Mouse (Mus musculus): ENCODE data around the gene Rfng. TPM values are rescaled to one million over a fixed set of nuclear protein-coding genes. Genes with fewer than 3 reads are reported as not detected.

Gene Rfng
- total and polyA plus RNA-seq, 3 experiments, result 4.1 to 67.6 (median 18.4) TPM

- DNase-seq (ENCODE audit: low spot score) (peak; percentile 74), ATAC-seq (ENCODE audit: extremely low read depth, insufficient number of reproducible peaks, low FRiP score, poor library complexity, severe bottlenecking) (peak; percentile 48; the same call in 1 of the 2 replicates)
- Histone ChIP-seq H3K27me3 (ENCODE audit: insufficient read depth, low read length) (0 out of 2 replicates have a peak, but pooled peaks cover 4% of the 10 kb centered on the region), H3K9me3 (replicated peaks) (no peaks in the 10 kb centered on the region), H3K4me1 (ENCODE audit: insufficient read depth, low read depth, low read length) (peaks cover 25% of the 10 kb centered on the region), H3K36me3 (replicated peaks) (peaks cover 11% of the 10 kb centered on the region), H3K4me3 (ENCODE audit: low read depth, low read length) (no peak overlapping the region)
- TF ChIP-seq POLR2AphosphoS5 (IDR thresholded peaks at IDR 0.05; ENCODE audit: insufficient replicate concordance, low read depth, low read length) (no peak), GATA2 (IDR thresholded peaks at IDR 0.05; ENCODE audit: borderline replicate concordance, low read depth, low read length) (no peak), TAL1 (conservative IDR thresholded peaks at IDR 0.05; ENCODE audit: low read depth, low read length) (no peak), GATA1 (IDR thresholded peaks at IDR 0.05; ENCODE audit: borderline replicate concordance, low read length) (no peak), CTCF (IDR thresholded peaks at IDR 0.05; ENCODE audit: low read depth, low read length) (peak; percentile 71)
These were observed 16.3 kb upstream of the Rfng start for GRCm38 (mm10) chr11:120800061-120800904.

DNA sequence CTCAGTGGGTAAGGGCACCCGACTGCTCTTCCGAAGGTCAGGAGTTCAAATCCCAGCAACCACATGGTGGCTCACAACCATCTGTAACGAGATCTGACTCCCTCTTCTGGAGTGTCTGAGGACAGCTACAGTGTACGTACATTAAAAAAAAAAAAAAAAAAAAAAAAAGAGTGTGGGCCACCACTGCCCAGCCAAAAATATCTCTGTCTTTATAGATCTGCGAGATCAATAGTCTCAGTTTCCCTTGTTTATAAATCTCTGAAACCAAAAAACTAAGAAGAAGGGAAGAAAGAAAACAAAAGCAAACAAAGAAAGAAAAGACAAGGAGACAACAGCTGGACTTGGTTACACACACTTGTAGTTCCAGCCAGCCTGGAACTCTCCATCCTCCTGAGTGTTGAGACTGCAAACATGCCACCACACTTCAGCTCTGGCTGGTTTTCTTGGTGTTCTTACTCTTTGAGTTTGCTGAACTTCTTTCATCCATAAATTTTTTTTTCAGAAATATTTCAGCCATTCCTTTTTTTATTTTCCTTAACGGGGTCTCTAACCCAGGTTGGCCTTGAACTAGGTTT, 15.4 kb upstream of the Rfng start:
- TF ChIP-seq TAL1 (conservative IDR thresholded peaks at IDR 0.05; ENCODE audit: low read depth, low read length) (no peak), POLR2AphosphoS5 (IDR thresholded peaks at IDR 0.05; ENCODE audit: insufficient replicate concordance, low read depth, low read length) (no peak), GATA2 (IDR thresholded peaks at IDR 0.05; ENCODE audit: borderline replicate concordance, low read depth, low read length) (no peak), CTCF (IDR thresholded peaks at IDR 0.05; ENCODE audit: low read depth, low read length) (no peak)
- Histone ChIP-seq H3K4me3 (ENCODE audit: low read depth, low read length) (no peak overlapping the region), H3K27me3 (ENCODE audit: insufficient read depth, low read length) (0 out of 2 replicates have a peak, but pooled peaks cover 4% of the 10 kb centered on the region), H3K9me3 (replicated peaks) (no peaks in the 10 kb centered on the region), H3K4me1 (ENCODE audit: insufficient read depth, low read depth, low read length) (peaks cover 33% of the 10 kb centered on the region), H3K36me3 (replicated peaks) (peaks cover 14% of the 10 kb centered on the region)
- DNase-seq (ENCODE audit: low spot score) (no peak), ATAC-seq (ENCODE audit: extremely low read depth, insufficient number of reproducible peaks, low FRiP score, poor library complexity, severe bottlenecking) (no peak)

DNA sequence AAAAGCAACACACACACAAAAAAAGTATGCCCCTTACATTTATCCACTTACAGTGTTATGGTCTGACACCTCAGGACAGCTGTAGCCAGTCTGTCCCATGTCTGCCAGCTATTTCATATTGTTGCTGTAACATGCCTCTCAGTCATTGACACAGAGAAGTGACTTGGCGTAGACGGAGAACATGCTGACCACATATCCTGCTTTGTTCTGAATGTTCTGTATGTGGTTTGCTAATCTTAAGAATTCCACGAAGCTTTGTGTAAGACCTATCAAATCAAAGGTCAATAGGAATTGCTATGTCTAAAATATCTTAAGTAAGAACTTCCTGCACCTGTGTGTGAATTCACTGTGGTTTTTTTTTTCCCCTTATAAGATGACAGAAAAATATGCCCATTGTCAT, 14.2 kb upstream of the Rfng start:
- peaks cover 45% of the 10 kb centered on the region for H3K4me1 ChIP-seq (ENCODE audit: insufficient read depth, low read depth, low read length)
- ATAC-seq (ENCODE audit: extremely low read depth, insufficient number of reproducible peaks, low FRiP score, poor library complexity, severe bottlenecking) (no peak), DNase-seq (ENCODE audit: low spot score) (no peak)
- H3K9me3 ChIP-seq (replicated peaks), result no peaks in the 10 kb centered on the region
- no peak for TF ChIP-seq CTCF (IDR thresholded peaks at IDR 0.05; ENCODE audit: low read depth, low read length)
- no peak for TF ChIP-seq POLR2AphosphoS5 (IDR thresholded peaks at IDR 0.05; ENCODE audit: insufficient replicate concordance, low read depth, low read length)
- TF ChIP-seq GATA2 (IDR thresholded peaks at IDR 0.05; ENCODE audit: borderline replicate concordance, low read depth, low read length), result no peak
- TF ChIP-seq GATA1 (IDR thresholded peaks at IDR 0.05; ENCODE audit: borderline replicate concordance, low read length), result no peak
- no peak for TF ChIP-seq TAL1 (conservative IDR thresholded peaks at IDR 0.05; ENCODE audit: low read depth, low read length)
- H3K4me3 ChIP-seq (ENCODE audit: low read depth, low read length), result no peak overlapping the region
- peaks cover 25% of the 10 kb centered on the region for H3K36me3 ChIP-seq (replicated peaks)
- 0 out of 2 replicates have a peak, but pooled peaks cover 4% of the 10 kb centered on the region for H3K27me3 ChIP-seq (ENCODE audit: insufficient read depth, low read length)

DNA sequence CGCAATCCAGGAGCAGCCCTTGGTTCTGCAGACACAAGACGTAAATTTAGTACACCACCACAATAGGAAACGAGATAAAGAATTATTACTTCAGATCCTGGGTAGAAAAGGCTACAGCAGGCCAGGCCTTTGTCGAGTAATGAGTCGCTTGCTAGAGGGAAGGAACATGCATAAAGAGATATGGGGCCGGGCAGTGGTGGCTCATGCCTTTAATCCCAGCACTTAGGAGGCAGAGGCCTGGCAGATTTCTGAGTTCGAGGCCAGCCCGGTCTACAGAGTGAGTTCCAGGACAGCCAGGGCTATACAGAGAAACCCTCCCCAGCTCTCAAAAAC, 12.6 kb upstream of the Rfng start:
- TF ChIP-seq TAL1 (conservative IDR thresholded peaks at IDR 0.05; ENCODE audit: low read depth, low read length), result no peak
- TF ChIP-seq GATA2 (IDR thresholded peaks at IDR 0.05; ENCODE audit: borderline replicate concordance, low read depth, low read length), result no peak
- no peak for TF ChIP-seq POLR2AphosphoS5 (IDR thresholded peaks at IDR 0.05; ENCODE audit: insufficient replicate concordance, low read depth, low read length)
- TF ChIP-seq GATA1 (IDR thresholded peaks at IDR 0.05; ENCODE audit: borderline replicate concordance, low read length), result no peak
- no peak for TF ChIP-seq CTCF (IDR thresholded peaks at IDR 0.05; ENCODE audit: low read depth, low read length)
- Histone ChIP-seq H3K9me3 (replicated peaks) (no peaks in the 10 kb centered on the region), H3K4me1 (ENCODE audit: insufficient read depth, low read depth, low read length) (peaks cover 62% of the 10 kb centered on the region), H3K4me3 (ENCODE audit: low read depth, low read length) (peak overlapping the region; percentile 99), H3K27me3 (ENCODE audit: insufficient read depth, low read length) (0 out of 2 replicates have a peak, but pooled peaks cover 4% of the 10 kb centered on the region), H3K36me3 (replicated peaks) (peaks cover 42% of the 10 kb centered on the region)
- ATAC-seq (ENCODE audit: extremely low read depth, insufficient number of reproducible peaks, low FRiP score, poor library complexity, severe bottlenecking) (no peak), DNase-seq (ENCODE audit: low spot score) (no peak)

DNA sequence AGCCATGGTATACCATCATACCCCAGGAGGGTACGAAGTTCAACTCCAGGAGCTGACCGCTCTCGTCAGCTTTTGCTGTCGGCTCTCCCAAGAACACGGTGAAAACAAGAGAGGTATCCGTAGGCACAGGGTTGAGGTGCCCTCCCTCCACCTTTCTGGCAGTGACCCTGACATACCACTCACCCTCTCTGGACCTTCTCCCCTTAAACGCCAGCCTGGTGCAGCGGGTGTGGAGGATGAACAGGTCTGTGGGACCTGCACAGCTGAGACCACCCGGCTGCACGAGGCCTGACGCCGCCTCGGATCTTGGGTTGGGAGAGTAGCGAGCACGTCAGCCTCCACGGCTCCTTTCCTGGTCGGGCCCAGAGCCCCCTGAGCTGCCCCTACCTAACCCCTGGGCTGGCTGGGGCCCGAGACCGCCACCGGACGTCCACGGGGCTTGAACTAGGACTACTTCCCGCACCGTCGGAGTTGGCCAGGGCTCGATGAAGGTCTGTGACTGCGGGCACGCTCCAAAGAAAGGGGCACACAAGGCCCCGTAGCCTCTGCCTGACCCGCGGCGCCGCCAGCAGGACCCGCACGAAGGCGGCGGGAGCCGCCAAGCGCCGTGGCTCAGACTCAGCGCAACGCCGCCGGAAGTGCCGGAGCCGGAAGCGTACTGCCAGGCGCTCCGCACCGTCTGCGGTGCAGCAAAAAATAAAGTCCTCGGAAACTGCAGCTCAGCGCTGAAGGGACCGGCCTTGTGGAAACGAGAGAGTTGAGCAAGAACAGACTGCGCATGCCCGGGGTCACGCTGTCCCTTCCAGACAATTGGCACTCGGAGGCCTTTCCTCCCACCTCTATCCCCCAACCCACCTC, 12.0 kb upstream of the Rfng start, which contains the start of gene Dus1l:
Dus1l (minus strand) TSS at position 648 of the 858 bp plus-strand sequence.
- H3K4me1 ChIP-seq (ENCODE audit: insufficient read depth, low read depth, low read length), result peaks cover 64% of the 10 kb centered on the region
- H3K4me3 ChIP-seq (ENCODE audit: low read depth, low read length), result peak within 1 kb of the TSS; percentile 99
- no peaks in the 10 kb centered on the region for H3K9me3 ChIP-seq (replicated peaks)
- H3K27me3 ChIP-seq (ENCODE audit: insufficient read depth, low read length), result 0 out of 2 replicates have a peak, but pooled peaks cover 4% of the 10 kb centered on the region
- ATAC-seq (ENCODE audit: extremely low read depth, insufficient number of reproducible peaks, low FRiP score, poor library complexity, severe bottlenecking) (peak; percentile 82), DNase-seq (ENCODE audit: low spot score) (peak; percentile 93)
- peaks cover 48% of the 10 kb centered on the region for H3K36me3 ChIP-seq (replicated peaks)
- TF ChIP-seq TAL1 (conservative IDR thresholded peaks at IDR 0.05; ENCODE audit: low read depth, low read length) (no peak), POLR2AphosphoS5 (IDR thresholded peaks at IDR 0.05; ENCODE audit: insufficient replicate concordance, low read depth, low read length) (no peak), GATA2 (IDR thresholded peaks at IDR 0.05; ENCODE audit: borderline replicate concordance, low read depth, low read length) (no peak), GATA1 (IDR thresholded peaks at IDR 0.05; ENCODE audit: borderline replicate concordance, low read length) (no peak), CTCF (IDR thresholded peaks at IDR 0.05; ENCODE audit: low read depth, low read length) (no peak)

Measured in G1E (cell line).